Mouse (Mus musculus) kidney, adult 11 months (tissue): ENCODE measurements at regions not wholly inside any gene's neighbourhood (a gene's known extent, or its start where the extent isn't known, plus 50 kb on each side); places are given as distances from the start of the nearest gene placed in this dataset.
A peak's percentile ranks its signal among the peaks of the same experiment; 100 is the strongest.

Experiments
- DNase-seq: peaks from one replicate; pipeline ENCODE4 v3.0.0; 2022

- DNase-seq = no peak
Observed at GRCm38 (mm10) chr13:101625922-101626321, 142.1 kb downstream of the Pik3r1 start.

DNA sequence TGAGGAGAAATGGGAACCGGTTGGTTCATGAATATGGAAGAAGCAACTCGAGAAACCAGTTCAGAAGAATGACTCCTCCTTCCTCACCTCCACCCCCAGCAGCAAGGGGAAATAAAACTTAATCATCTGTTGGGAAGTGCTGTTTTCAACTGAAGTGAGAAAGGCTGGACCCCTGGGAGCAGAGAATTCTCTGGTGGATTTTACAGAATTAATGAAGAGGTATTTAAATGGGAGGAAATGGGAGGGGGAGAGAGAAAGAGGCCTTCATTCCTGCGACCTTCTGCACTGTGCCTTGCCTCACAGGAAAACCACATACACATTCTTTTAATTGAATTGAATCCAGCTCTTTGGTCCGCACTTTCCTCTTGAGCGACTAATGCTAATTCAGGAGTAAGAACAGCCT is 143.8 kb downstream of the Pik3r1 start:
- peak; percentile 18 for DNase-seq

DNA sequence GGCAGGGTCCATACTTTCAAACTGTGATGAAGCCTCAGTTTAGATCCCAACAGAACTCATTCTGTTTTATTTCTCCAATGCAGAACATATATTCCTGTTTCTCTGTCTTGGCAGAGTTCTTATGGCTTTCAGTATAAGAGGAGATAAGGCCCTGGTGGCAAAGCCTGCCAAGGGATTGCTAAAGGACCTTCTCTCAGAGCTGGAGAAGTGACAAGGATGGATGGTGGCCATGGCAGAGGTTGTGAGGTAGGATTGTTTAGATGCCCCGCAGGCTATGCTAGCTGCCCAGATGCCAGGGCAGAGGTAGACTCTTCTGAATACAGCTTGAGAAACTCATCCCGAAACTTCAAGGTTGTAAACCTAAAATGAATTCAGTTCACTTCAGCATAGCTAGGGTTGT is 145.4 kb downstream of the Pik3r1 start:
- no peak for DNase-seq

DNA sequence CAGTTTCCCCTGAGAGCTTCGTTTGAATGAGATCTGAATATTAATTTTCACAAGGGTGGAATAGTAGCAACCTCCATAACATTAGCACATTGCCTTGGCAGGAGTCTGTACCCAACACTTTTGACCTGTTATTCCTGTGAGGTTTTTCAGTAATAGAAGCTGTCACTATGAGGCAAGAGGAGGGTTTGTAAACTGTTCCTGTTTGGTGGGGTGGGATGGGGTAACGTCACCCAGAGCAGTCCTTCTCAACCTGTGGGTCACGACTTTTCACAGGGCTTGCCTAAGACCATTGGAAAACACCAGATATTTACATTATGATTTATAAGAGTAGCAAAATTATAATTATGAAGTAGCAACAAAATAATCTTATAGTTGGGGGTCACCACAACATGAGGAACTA is 147.4 kb downstream of the Pik3r1 start:
- DNase-seq = no peak

DNA sequence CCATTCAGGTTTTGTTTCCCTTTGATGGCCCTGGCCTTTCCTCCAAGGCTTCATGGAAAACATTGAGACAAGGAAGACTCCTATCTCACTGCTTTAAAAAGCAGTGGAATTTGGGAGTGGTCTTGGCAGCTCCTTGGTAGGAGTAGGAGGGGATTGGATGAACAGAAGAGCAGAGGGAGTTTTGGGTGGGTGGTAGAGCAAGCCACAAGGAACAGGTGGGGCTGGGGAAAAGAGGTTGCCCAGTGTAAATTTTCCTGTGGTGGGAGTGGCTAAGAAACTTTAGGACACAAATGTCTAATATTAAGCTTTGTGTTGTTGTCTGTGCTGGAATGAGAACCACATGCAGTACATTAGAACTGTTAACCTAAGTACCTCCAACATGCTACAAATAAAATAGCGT is 148.9 kb downstream of the Pik3r1 start:
- DNase-seq = no peak

DNA sequence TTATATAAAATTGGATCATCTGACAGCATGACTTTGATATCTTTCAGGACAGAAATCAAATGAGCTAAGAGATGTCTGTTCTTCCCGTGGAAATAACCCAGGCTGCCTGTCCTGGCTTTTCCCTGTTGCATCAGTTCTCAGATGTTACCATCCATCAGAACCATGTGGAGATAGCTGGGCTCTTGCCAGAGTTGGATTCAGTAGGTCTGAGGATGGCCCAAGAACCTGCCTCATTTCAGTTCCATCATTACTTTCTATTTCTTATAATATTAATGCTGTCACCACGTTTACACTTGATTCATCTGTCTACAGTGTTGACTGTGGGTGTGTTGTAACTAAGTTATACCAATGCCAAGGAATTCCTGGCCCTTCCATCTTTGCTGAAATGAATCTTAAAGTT is 155.2 kb downstream of the Pik3r1 start:
- no peak for DNase-seq

- DNase-seq = no peak
Observed at GRCm38 (mm10) chr13:101611725-101612124, 156.3 kb downstream of the Pik3r1 start.

GRCm38 (mm10) chr13:101606184-101606730 is 161.8 kb downstream of the Pik3r1 start:
- no peak for DNase-seq

DNA sequence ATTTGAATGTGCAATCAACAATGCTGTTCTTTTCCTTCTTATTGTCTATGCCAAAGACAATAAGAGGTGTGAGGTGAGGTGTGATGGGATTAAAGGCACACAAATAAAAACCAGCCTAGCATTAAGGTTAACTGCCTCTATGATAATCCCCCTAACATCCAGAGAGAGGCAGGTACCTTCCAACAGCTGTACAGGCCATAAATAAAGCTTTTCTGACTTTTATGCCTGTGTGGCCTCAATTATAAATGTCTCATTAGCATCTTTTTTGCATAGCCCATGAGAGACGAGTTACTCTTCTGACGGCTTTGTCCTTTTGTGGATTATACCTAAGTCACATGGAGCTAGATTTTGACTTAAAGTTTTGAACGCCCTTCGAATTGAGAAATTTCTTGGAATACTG is 162.3 kb downstream of the Pik3r1 start:
- no peak for DNase-seq

- DNase-seq = no peak
Observed at GRCm38 (mm10) chr13:101605051-101605450, 163.0 kb downstream of the Pik3r1 start.

DNA sequence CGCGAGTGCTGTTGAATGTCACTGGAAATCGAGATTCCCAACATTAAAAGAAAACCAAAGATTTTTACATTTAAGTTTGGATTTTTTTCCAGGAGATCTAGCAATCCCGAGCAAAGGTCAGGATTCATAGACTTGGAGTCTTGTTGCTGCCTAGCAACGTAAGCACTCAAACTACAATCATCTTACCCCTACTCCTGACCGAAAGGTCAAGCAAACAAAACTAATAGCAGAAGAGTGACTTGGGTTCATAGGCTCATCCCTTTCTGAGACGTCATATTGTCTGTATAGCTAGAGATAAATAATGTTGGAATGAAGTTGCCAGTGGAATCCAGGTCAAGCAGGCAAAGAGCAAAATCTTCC is 169.9 kb downstream of the Pik3r1 start:
- no peak for DNase-seq

DNA sequence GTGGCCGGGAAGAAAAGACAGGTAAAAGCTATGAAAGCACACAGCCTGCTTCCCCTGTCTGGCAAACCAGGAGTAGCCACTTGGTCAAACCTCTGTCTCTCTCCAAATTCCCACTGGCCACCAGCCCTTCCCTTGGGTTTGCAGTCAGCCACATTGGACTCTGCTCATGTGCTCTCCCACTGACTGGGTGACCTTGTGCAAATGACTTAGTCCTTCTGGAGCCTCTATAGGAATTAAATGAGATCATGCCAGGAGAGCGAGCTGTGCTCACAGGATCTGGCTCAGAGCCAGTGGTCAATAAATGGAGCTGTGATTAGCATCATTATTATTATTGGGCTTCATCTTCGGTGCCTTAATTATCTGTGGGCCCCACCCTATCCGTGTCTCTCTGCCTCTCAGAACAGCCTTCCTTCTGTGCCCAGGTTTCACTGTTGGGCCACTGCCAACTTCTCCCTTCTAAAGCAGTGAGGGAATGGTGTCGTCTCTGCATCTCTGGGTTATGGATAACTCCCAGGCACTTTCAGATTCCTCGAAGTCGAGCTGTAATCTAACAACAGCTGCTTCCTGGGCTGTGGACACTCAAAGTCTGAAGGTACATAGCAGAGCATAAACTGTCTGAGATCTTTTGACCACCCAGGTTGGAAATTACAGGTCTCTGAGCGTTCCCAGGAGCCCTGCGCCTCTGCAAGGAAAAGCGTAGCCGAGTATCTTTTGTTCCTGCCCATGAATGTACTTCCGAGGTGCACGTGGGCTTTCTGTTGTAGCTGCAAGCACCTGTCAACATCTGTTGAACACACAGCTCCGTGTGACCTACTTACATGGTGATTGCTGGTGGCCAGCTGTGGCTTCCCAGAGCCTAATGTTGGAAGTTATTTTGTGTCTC is 170.5 kb downstream of the Pik3r1 start:
- DNase-seq = peak; percentile 35

DNA sequence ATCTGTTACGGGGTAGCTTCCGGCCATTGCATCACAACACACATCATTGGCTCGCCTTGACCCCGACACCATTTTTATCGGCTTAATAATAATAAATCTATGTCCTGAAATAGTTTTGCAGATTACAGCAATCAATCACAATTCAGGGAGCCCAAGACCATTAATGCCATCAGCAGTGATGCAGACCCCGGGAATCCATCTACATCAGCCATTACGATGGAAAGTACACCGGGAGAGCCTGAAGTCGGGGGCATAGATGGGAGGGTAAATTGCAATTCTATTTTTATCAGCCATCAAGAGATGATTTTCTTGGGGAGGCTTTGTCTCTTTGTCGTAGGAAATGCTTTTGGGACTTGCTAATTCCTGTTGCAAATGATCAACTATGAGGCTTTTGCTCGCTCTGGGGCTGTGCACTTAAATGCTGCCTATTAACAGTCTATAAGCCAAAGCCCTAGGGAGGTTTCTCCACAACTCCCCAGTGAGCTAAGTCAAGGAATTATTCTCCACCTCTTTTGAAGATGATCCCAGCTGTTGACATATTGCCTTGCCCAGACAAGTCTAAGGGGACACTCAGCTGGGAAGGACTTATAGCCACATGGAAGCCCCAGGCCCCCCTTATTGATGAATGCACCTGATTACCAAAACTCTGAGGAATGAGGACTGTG is 173.4 kb downstream of the Pik3r1 start:
- DNase-seq = no peak

GRCm38 (mm10) chr13:101592355-101592754 is 175.7 kb downstream of the Pik3r1 start:
- no peak for DNase-seq

GRCm38 (mm10) chr13:101588905-101589304 is 179.1 kb downstream of the Pik3r1 start:
- no peak for DNase-seq

DNA sequence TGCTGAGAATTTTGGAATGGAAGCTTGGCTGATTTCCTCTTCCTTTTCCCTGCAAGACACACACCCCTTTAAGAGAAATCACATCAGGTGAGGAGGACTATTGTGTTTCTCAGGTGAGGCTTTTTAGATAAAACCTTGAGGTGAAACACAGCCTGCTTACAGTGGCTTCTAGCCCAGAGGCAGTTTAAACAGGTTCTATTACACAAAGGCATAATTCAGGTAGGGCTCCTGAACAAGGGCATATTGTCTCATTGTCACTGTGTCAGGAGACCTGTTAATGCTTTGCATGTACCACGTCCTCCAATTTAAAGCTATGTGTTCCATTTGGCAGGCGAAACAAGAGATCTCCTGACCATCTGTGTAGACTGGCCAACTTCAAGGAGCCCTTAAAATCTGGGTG is 181.2 kb downstream of the Pik3r1 start:
- no peak for DNase-seq

- no peak for DNase-seq
Observed at GRCm38 (mm10) chr13:101576481-101576880, 191.5 kb downstream of the Pik3r1 start.

GRCm38 (mm10) chr13:101572809-101573590 is 195.0 kb downstream of the Pik3r1 start:
- DNase-seq = no peak

DNA sequence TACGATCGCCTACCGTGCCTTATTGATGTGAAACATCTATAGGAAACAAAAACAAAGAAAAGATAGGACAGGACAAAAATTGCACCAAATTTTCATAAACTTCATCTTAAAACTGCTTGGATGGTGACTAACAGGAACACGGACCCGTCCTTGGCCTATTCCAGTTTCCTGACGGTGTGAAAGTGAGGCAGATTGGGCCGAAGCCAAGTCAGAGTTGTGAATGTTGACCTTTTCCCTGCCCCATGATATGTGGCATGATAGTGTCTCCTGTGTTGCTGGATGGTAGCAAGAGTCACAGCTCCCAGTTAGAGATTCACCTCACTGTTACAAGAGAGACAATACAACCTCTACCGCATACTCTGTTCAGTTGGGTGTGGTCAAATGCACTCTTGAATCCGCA is 195.8 kb downstream of the Pik3r1 start:
- no peak for DNase-seq

DNA sequence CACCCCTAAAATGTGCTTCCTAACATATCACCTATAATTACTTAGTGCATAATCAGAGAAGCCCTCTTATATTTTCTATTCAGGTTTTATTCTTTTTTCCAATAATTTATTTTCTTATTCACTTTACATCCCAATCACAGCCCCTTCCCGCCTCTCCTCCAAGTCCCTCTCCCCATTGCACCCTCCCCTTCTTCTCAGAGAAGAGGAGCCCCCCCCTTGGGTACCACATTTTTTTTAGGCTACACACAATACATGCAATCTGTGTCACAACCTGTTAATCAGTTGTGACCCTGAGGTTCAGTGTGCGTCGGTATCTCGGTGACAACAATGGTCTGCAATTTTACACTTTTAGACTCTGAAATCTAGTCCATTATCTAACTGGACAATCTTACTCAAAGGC is 198.0 kb downstream of the Pik3r1 start:
- no peak for DNase-seq

DNA sequence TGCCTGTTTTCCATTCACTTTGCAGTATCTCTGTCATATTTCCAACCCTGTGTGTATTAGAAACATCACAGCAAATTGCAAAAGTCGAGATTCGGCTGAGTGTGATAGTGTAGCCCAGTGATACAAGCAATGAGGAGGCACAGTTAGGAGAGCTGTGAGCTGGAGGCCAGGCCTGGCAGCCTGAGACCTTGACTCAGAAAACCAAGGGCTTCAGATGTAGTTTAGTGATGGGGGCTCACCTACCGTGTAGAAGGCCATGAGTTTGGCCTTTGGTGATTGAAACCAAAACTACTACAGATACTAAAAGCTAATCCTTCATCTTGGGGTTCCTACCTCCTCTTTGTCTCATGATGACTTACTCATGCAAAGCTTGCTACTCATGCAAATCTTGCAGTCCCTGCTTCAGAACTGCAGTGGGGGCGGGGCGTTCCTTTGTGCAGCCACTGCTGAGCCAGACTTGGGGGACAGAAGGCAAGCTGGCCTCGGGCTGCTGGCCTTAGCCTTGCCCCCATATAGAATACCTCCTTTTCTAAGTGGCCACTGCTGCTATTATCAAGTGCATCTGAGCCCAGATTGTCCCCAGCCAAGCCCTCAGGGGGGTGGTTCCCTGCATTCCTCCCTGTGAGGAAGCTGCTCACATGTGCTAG is 198.9 kb downstream of the Pik3r1 start:
- DNase-seq = no peak

DNA sequence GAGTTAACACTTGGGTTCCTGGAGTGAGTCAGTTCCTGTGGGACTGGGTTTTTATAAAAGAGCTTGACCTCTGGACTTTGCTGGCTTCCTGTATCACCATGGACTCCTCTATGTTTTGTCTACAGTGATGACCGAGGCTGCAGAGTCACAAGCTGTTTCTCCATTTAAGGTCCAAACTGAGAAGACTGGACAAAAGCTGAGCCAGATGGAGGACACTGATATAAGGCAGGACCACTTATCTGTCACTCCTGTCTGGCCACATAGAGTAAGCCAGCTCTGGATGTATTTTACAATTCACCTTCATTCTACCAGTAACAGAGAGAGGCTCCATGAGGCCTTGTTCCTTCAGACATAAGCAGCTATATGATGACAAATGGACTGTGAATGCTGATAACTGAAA is 202.7 kb downstream of the Pik3r1 start:
- no peak for DNase-seq

DNA sequence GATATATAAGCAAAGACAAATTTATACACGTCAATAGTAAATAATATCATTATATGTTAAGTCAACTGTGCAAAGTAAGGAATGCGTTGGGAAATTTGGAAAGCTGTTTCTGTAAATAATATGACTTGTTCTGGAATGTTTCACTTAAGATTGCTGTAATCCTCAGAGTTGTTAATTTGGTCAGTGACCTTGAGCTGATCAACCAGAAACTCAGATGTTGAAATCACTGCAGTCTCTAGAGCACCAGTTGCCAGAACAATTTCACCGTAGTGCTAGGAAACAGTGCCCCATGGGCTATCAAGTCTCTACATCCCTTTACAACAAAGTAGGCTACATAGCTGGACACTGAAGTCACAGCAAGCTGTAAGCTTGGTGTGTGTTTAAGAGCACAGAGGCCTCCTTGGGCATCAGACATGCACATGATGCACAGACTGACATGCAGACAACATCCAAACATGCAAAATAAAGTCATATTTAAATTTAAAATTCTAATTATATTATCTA is 212.6 kb downstream of the Pik3r1 start:
- DNase-seq = no peak
